Mouse (Mus musculus) intestine, postnatal 0 days (tissue): Measurements from ENCODE around the gene Itga11. TPM values are rescaled to one million over a fixed set of nuclear protein-coding genes. Genes with fewer than 3 reads are reported as not detected.

Source experiments
- ATAC-seq: fragments of 200-750 bp; cut with Nextera tagmentation; 2 replicates; pipeline ENCODE4 v1.8.0; 2017; ENCODE audit warnings: mild to moderate bottlenecking, moderate TSS enrichment, moderate library complexity
- H3K27ac ChIP-seq: fragments of 300-500 bp; sonication (generic); 2 replicates; pipeline ENCODE4 v1.5.1; 2014; ENCODE audit warnings: mild to moderate bottlenecking, low read depth, low read length, moderate library complexity
- H3K27me3 ChIP-seq: fragments of 300-500 bp; sonication (generic); replicated peaks from 2 replicates; pipeline ENCODE4 v1.6.1; 2014; ENCODE audit warnings: low read length, mixed read lengths; ENCODE audit not compliant: control insufficient read depth, insufficient read depth
- H3K36me3 ChIP-seq: fragments of 300-500 bp; sonication (generic); 2 replicates; pipeline ENCODE4 v1.6.1; 2014; ENCODE audit warnings: mild to moderate bottlenecking, moderate library complexity; ENCODE audit not compliant: control insufficient read depth, insufficient read depth
- H3K4me1 ChIP-seq: fragments of 300-500 bp; sonication (generic); replicated peaks from 2 replicates; pipeline ENCODE4 v1.6.1; 2014; ENCODE audit warnings: antibody characterized with exemption, low read length, mixed read lengths; ENCODE audit not compliant: control insufficient read depth, insufficient read depth
- H3K4me2 ChIP-seq: fragments of 300-500 bp; sonication (generic); replicated peaks from 2 replicates; pipeline ENCODE4 v1.6.1; 2014; ENCODE audit warnings: low read depth, mild to moderate bottlenecking, moderate library complexity
- H3K4me3 ChIP-seq: fragments of 300-500 bp; sonication (generic); 2 replicates; pipeline ENCODE4 v1.5.1; 2014; ENCODE audit warnings: low read depth, low read length
- H3K9ac ChIP-seq: fragments of 300-500 bp; sonication (generic); 2 replicates; pipeline ENCODE4 v1.6.1; 2014; ENCODE audit warnings: mild to moderate bottlenecking, low read depth, low read length
- H3K9me3 ChIP-seq: fragments of 300-500 bp; sonication (generic); 2 replicates; pipeline ENCODE4 v1.6.1; 2016; ENCODE audit warnings: mixed run types; ENCODE audit not compliant: control insufficient read depth
- CTCF ChIP-seq: sonication (generic); IDR thresholded peaks from 2 replicates; pipeline ENCODE4 v1.5.1; 2016; ENCODE audit warnings: low read depth, mild to moderate bottlenecking, control low read depth, antibody characterized with exemption, moderate library complexity
- WGBS: fragments of 180-500 bp; shearing (Covaris S2); extraction: QIAGEN DNeasy Blood & Tissue Kit; methylation state at CpG from one replicate; pipeline ENCODE4 v1.1.7; 2014; 5-methylcytosine and 5-hydroxymethylcytosine counted together
- polyA plus RNA-seq: library from polyadenylated mRNA; unstranded; fragments of >200 nt; fragmentation: Nextera tagmentation; extraction: Ambion mirVana; gene quantifications from 2 replicates; pipeline ENCODE4 v1.2.1, GENCODE M21; 2015

Itga11 gene
- polyA plus RNA-seq, 1 experiment from 2014 or later: 0.46 TPM

GRCm38 (mm10) chr9:62645716-62646400 lies 31.8 kb upstream of the Itga11 start:
- TF ChIP-seq CTCF: no peak
- 68% methylated on average over 6 of the region's 6 CpGs for WGBS

GRCm38 (mm10) chr9:62646721-62647183 lies 30.9 kb upstream of the Itga11 start:
- no peak for TF ChIP-seq CTCF
- no peaks in the 10 kb centered on the region for H3K9me3 ChIP-seq
- no peaks in the 10 kb centered on the region for H3K27me3 ChIP-seq
- ATAC-seq: no peak
- no peak overlapping the region for H3K27ac ChIP-seq
- WGBS: 58% methylated on average over 7 of the region's 7 CpGs
- H3K36me3 ChIP-seq: no peaks in the 10 kb centered on the region
- no peak overlapping the region for H3K9ac ChIP-seq
- no peak overlapping the region for H3K4me3 ChIP-seq
- H3K4me2 ChIP-seq: no peak overlapping the region
- H3K4me1 ChIP-seq: no peaks in the 10 kb centered on the region

More at GRCm38 (mm10) chr9:62645716-62646400, 31.8 kb upstream of the Itga11 start:
- H3K27me3 ChIP-seq: no peaks in the 10 kb centered on the region
- no peak overlapping the region for H3K27ac ChIP-seq
- H3K4me3 ChIP-seq: no peak overlapping the region
- no peak overlapping the region for H3K4me2 ChIP-seq
- H3K9ac ChIP-seq: no peak overlapping the region
- H3K9me3 ChIP-seq: no peaks in the 10 kb centered on the region
- ATAC-seq: no peak
- no peaks in the 10 kb centered on the region for H3K36me3 ChIP-seq
- H3K4me1 ChIP-seq: no peaks in the 10 kb centered on the region

GRCm38 (mm10) chr9:62649444-62649843 lies 28.2 kb upstream of the Itga11 start:
- Histone ChIP-seq H3K4me1 (no peaks in the 10 kb centered on the region), H3K27me3 (no peaks in the 10 kb centered on the region), H3K36me3 (no peaks in the 10 kb centered on the region), H3K9ac (no peak overlapping the region), H3K27ac (no peak overlapping the region), H3K4me3 (no peak overlapping the region), H3K4me2 (no peak overlapping the region), H3K9me3 (no peaks in the 10 kb centered on the region)
- no peak for ATAC-seq
- 78% methylated on average over 3 of the region's 3 CpGs for WGBS
- TF ChIP-seq CTCF: no peak

- no peak overlapping the region for H3K9ac ChIP-seq
- H3K27ac ChIP-seq: no peak overlapping the region
- no peak overlapping the region for H3K4me3 ChIP-seq
- H3K9me3 ChIP-seq: no peaks in the 10 kb centered on the region
- TF ChIP-seq CTCF: no peak
- no peaks in the 10 kb centered on the region for H3K36me3 ChIP-seq
- 86% methylated on average over 6 of the region's 6 CpGs for WGBS
- ATAC-seq: no peak
- no peaks in the 10 kb centered on the region for H3K27me3 ChIP-seq
- H3K4me1 ChIP-seq: no peaks in the 10 kb centered on the region
- no peak overlapping the region for H3K4me2 ChIP-seq
Measured at GRCm38 (mm10) chr9:62650764-62651163, 26.9 kb upstream of the Itga11 start.

- Histone ChIP-seq H3K36me3 (no peaks in the 10 kb centered on the region), H3K9me3 (no peaks in the 10 kb centered on the region), H3K4me2 (no peak overlapping the region), H3K27ac (no peak overlapping the region), H3K27me3 (no peaks in the 10 kb centered on the region), H3K4me3 (no peak overlapping the region), H3K9ac (no peak overlapping the region), H3K4me1 (no peaks in the 10 kb centered on the region)
- no peak for ATAC-seq
- WGBS: 63% methylated on average over 6 of the region's 6 CpGs
- no peak for TF ChIP-seq CTCF
Measured at GRCm38 (mm10) chr9:62654336-62654735, 23.3 kb upstream of the Itga11 start.

GRCm38 (mm10) chr9:62658016-62658415 lies 19.6 kb upstream of the Itga11 start:
- Histone ChIP-seq H3K4me1 (no peaks in the 10 kb centered on the region), H3K4me3 (no peak overlapping the region), H3K9me3 (no peaks in the 10 kb centered on the region), H3K36me3 (no peaks in the 10 kb centered on the region), H3K27me3 (no peaks in the 10 kb centered on the region), H3K27ac (no peak overlapping the region), H3K9ac (no peak overlapping the region), H3K4me2 (no peak overlapping the region)
- TF ChIP-seq CTCF: no peak
- ATAC-seq: no peak
- whole genome bisulfite sequencing: 89% methylated on average over 3 of the region's 3 CpGs
